Mouse (Mus musculus): ENCODE measurements around the gene Coro6.

DNA sequence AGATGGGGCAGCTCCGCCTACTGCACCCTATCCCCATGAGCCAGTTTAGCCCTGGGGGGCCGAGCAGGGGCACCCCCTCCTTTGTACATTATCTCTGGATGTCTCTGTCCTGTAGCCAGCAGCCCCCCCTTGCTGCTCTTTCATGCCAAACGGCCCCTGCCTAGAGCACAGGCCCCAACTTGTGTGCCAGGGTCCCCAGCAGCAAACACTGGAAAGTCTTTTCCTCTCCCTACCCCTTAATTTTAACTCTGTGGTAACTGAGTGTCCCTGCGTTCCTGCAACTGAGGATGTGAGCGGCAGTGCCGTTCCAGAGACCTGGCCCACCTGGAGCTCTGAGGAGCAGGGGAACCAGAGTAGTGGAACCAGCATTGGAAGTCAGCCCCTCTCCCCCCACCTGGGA lies 44.7 kb downstream of the Coro6 start:
- TF ChIP-seq CTCF (IDR thresholded peaks at IDR 0.05; ENCODE audit: insufficient read depth, low read depth, low read length) (no peak; the same call in 1 of the 2 replicates), POLR2A (IDR thresholded peaks at IDR 0.05; ENCODE audit: insufficient read depth, low read depth, low read length) (no peak)
